Mouse (Mus musculus): ENCODE results near the gene 4932438H23Rik.

Gene 4932438H23Rik

DNA sequence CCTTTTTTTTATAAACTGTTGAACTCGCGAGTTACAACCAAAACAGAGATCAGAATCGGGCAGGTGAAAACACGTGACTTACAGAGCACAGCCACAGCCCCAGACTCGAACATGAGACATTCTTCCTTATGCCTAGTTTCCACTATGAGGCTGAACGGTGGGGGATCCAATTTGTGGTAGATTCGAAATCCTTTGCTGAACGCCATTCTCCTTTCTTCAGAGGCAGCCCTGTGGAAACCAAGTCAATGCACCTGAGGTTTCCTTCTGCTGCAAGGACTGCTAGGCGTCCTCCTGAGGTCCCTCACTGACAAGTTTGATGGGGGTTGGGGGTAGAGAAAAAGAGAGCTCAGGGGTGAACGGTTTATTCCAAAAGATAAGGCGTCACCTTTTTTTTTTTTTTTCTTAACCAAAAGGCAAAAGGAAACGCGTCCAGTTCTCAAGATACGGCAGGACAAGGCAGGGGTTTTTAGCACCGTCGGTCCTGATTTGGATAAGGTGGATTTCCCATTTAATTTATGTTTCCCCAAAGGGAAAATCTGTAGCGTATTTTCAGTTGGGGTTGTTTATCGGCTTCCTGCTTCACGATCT lies 84.9 kb downstream of the 4932438H23Rik start:
- DNase-seq (ENCODE audit: low spot score in 2 of 2) = peak in 1 of 2 experiments; percentile 29

- DNase-seq (ENCODE audit: low spot score in 2 of 2) = no peak
These were observed 89.9 kb downstream of the 4932438H23Rik start for GRCm38 (mm10) chr16:91004915-91005538.
